Mouse (Mus musculus) gastrocnemius, postnatal 36 days (tissue): ENCODE results near the gene Fam32a. TPM values are rescaled to one million over a fixed set of nuclear protein-coding genes. Genes with fewer than 3 reads are reported as not detected.

Source experiments
- DNase-seq, 2 experiments: peaks; one replicate each; pipeline ENCODE4 v3.0.0; 2022
- intact Hi-C: fragments of 180-260 bp; cut with DNase I; formaldehyde crosslinking; loops from one replicate; pipeline ENCODE4 v1.15.1; 2025
- total RNA-seq, 2 experiments: library from RNA; stranded (reverse); gene quantifications; 2 replicates each; pipeline ENCODE4 v1.2.3; 2021

The Fam32a gene
- total RNA-seq, 2 experiments from 2014 or later: 8.3 to 8.6 TPM

DNA sequence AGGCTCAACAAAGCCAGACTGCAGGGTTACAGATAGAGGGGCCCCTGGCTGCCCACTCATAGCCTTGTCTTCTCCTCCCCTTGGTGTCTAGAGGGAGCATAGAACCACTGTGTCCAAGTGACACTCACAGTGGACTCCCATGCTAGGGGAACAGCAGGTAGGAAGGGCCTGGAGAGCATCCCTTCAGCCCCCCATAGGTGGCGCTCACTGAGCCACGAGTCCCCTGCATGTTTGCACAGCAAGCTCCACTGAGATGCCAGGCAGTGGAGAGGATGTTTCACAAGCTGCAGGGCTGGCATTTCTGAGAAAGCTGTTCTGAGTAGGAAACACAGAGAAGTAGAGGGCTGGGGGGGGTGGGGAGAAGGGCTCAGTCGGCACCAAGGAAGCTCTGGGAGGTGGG lies 52.8 kb downstream of the Fam32a start:
- intact Hi-C loops: no loop called here
- DNase-seq: peak; percentile 54 to 61

DNA sequence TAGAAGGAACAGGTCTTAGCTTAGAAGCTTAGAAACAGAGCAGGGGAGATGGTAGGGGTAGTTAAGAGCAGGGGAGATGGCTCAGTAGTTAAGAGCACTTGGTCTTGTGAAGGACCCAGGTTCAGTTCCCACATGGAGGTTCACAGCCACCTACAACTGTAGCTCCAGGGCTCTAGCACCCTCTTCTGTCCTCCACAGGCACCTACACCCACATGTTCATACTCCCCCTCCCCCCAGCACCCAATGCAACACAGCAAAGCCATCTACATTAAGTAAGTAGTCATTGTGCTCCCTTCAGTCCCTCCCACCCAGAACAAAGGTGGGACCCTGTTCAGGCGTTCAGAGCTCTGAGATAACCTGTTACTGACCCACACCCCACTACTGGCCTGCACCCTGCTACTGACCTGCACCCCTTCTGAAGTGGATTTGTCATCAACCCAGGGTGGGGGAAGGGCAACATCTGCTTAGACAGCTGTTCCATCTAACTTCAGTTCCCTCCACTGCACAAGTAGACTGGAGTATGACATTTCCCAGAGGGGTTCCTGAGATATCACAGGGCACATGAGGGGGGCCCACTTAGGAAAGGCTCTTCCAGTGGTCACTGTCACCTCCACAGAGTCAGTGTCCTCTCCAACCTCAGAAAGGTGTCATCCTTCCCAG lies 53.7 kb downstream of the Fam32a start:
- no peak for DNase-seq
- intact Hi-C loops: no loop called here

DNA sequence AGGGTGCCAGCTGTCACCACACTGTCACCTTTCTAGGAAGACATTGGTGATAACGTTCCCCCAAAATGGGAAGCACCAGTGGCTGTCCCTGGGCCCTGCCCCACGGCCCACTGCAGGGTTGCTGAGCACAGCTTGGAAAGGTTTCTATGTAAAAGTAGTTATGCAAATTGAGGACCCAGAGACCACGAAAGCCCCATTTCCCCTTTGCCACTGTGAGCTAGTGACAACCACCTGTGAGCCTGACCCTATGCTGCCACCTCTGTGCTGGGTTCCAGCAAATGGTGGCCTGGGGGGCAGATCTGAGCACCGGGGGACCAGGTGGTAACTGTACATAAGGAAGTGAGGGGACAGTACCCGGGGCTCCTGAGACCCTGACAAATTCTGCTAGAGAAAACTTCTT lies 54.3 kb downstream of the Fam32a start:
- no peak for DNase-seq
- intact Hi-C loops: no loop called here

Other genes starting within 250 kb of the Fam32a start
- gene Cyp4f18, start 210.1 kb upstream of the Fam32a start, total RNA-seq: under 1 TPM in 1 of 2 experiments, not detected in 1; 0.37 TPM
- gene Olfr372, start 178.5 kb upstream of the Fam32a start, total RNA-seq: not detected
- gene Olfr373, start 136.6 kb upstream of the Fam32a start, total RNA-seq: not detected
- not detected for gene Olfr374, start 112.7 kb upstream of the Fam32a start, total RNA-seq
- gene Tpm4, start 84.8 kb upstream of the Fam32a start, total RNA-seq: 10 to 100 TPM; 28.1 to 35.5 TPM
- 10 to 100 TPM in 1 of 2 experiments, 1 to 10 TPM in 1; 6.0 to 10.0 TPM for gene Rab8a, start 58.5 kb upstream of the Fam32a start, total RNA-seq
- gene Hsh2d, start 30.1 kb upstream of the Fam32a start, total RNA-seq: not detected
- gene Cib3, start 6.9 kb upstream of the Fam32a start, total RNA-seq: not detected
- gene Gm11034, start 6.1 kb upstream of the Fam32a start, total RNA-seq: not detected
- 10 to 100 TPM; 21.4 to 22.4 TPM for gene Ap1m1, start 20.3 kb downstream of the Fam32a start, total RNA-seq
- 1 to 10 TPM; 2.0 to 3.0 TPM for gene Gm10282, start 85.5 kb downstream of the Fam32a start, total RNA-seq
- gene Klf2, start 99.3 kb downstream of the Fam32a start, total RNA-seq: 10 to 100 TPM in 1 of 2 experiments, 1 to 10 TPM in 1; 9.3 to 26.4 TPM
- gene Eps15l1, start 201.7 kb downstream of the Fam32a start, total RNA-seq: 10 to 100 TPM; 23.2 to 24.6 TPM
- gene Calr3, start 224.1 kb downstream of the Fam32a start, total RNA-seq: 1 to 10 TPM; 2.9 to 3.3 TPM
- 1 to 10 TPM; 2.7 to 3.4 TPM for gene 1700030K09Rik, start 224.2 kb downstream of the Fam32a start, total RNA-seq